Comparison of ENCODE assay signal across 9 mouse cellular contexts in genomic region chr1:43403341-43403740, GRCm38 (mm10). TPM values are rescaled to one million over a fixed set of nuclear protein-coding genes. Genes with fewer than 3 reads are reported as not detected.
DNase-seq lines count a peak whose midpoint lies in the region; ATAC-seq and TF ChIP-seq lines count a peak whose summit lies in the region.
"Had no signal": no experiment of that assay in that cellular context is flagged by ENCODE, and none has a peak within 500 bp of the region (broad histone marks: within the 10 kb centered on the region; RNA-seq: fewer than 3 reads in every experiment).

No protein-coding gene starts in this region.

- H3K9ac ChIP-seq in intestine, postnatal 0 days (ENCODE audit: low read depth, low read length), result no peak overlapping the region
- no peak overlapping the region for H3K9ac ChIP-seq in intestine, embryonic 15.5 days

- no peak overlapping the region for H3K27ac ChIP-seq in intestine, postnatal 0 days (ENCODE audit: low read depth, low read length)
- H3K27ac ChIP-seq in intestine, embryonic 15.5 days, result no peak overlapping the region

- peak; percentile 44 for DNase-seq in testis, postnatal 10 days (ENCODE audit: low spot score)
- DNase-seq in testis, postnatal 14 days (ENCODE audit: low spot score), result no peak
- DNase-seq in urinary bladder, postnatal 4 days (ENCODE audit: low spot score in 2 of 2), result no peak
- DNase-seq: right cerebral cortex, adult 18-20 months had no signal

- no peak overlapping the region for H3K4me3 ChIP-seq in intestine, postnatal 0 days (ENCODE audit: low read depth, low read length)
- H3K4me3 ChIP-seq in intestine, embryonic 15.5 days (replicated peaks), result no peak overlapping the region
- H3K4me3 ChIP-seq: megakaryocyte, embryonic 14.5 days had no signal

- H3K4me2 ChIP-seq in intestine, postnatal 0 days (replicated peaks; ENCODE audit: low read depth), result no peak overlapping the region
- no peak overlapping the region for H3K4me2 ChIP-seq in intestine, embryonic 15.5 days (replicated peaks)

- H3K9me3 ChIP-seq in intestine, postnatal 0 days (ENCODE audit: control insufficient read depth), result no peaks in the 10 kb centered on the region
- H3K9me3 ChIP-seq in intestine, embryonic 15.5 days, result no peaks in the 10 kb centered on the region
- H3K9me3 ChIP-seq: megakaryocyte, embryonic 14.5 days had no signal

- H3K4me1 ChIP-seq in intestine, postnatal 0 days (replicated peaks; ENCODE audit: control insufficient read depth, insufficient read depth, low read length), result no peaks in the 10 kb centered on the region
- H3K4me1 ChIP-seq in intestine, embryonic 15.5 days (replicated peaks), result no peaks in the 10 kb centered on the region

- 0 out of 2 replicates have a peak, but pooled peaks have one; percentile 4 for TF ChIP-seq CTCF in intestine, postnatal 0 days (IDR thresholded peaks at IDR 0.05; ENCODE audit: low read depth)

- no peak for ATAC-seq in intestine, postnatal 0 days
- no peak for ATAC-seq in intestine, embryonic 15.5 days
- ATAC-seq in inflammation-experienced regulatory T-cells, adult 6 months, result peak; percentile 88
- no peak for ATAC-seq in cerebellum, adult (ENCODE audit: insufficient number of reproducible peaks, low FRiP score, low TSS enrichment)

- H3K27me3 ChIP-seq in intestine, postnatal 0 days (replicated peaks; ENCODE audit: control insufficient read depth, insufficient read depth, low read length), result no peaks in the 10 kb centered on the region
- H3K27me3 ChIP-seq in intestine, embryonic 15.5 days (replicated peaks), result no peaks in the 10 kb centered on the region
- H3K27me3 ChIP-seq: megakaryocyte, embryonic 14.5 days had no signal

- H3K36me3 ChIP-seq in intestine, postnatal 0 days (ENCODE audit: control insufficient read depth, insufficient read depth), result no peaks in the 10 kb centered on the region
- no peaks in the 10 kb centered on the region for H3K36me3 ChIP-seq in intestine, embryonic 15.5 days

RNA-seq across cellular contexts. Expression of gene Nck2, which starts 41.0 kb away (rescaled TPM):
- 17.0 and 17.1 TPM in 2 replicates for polyA plus RNA-seq in intestine, postnatal 0 days (2015; fragmentation: Nextera tagmentation; extraction: Ambion mirVana)
- polyA plus RNA-seq in intestine, embryonic 15.5 days (2015; fragmentation: Nextera tagmentation; extraction: Ambion mirVana), result 29.7 and 31.6 TPM in 2 replicates
- 10 to 100 TPM; 14.9 to 24.1 (median 18.7) TPM for polyA plus RNA-seq in inflammation-experienced regulatory T-cells, adult 6 months (2017; shearing (Covaris generic))
